Mouse (Mus musculus) neutrophil, adult 5-6 weeks (primary cell): Measurements from ENCODE around the gene Clstn3. TPM values are rescaled to one million over a fixed set of nuclear protein-coding genes. Genes with fewer than 3 reads are reported as not detected.
"Not testable (repeated sequence)": the region's sequence is repeated elsewhere in the genome, so short reads cannot be mapped to it uniquely, and the experiment has no call there.

Experiments
- ATAC-seq: fragments of 151-379, 151-347 bp; 2 replicates; pipeline ENCODE4 v1.8.0; 2017; ENCODE audit warnings: mild to moderate bottlenecking, moderate TSS enrichment; ENCODE audit not compliant: insufficient number of reproducible peaks, poor library complexity, low FRiP score, severe bottlenecking; ENCODE audit errors: extremely low read depth
- total RNA-seq: library from RNA; stranded (forward); fragments of 200-1000 nt; gene quantifications from 2 replicates; pipeline ENCODE4 v1.2.3, GENCODE M21; 2017

Clstn3 gene
- total RNA-seq, 1 experiment from 2014 or later = not detected

DNA sequence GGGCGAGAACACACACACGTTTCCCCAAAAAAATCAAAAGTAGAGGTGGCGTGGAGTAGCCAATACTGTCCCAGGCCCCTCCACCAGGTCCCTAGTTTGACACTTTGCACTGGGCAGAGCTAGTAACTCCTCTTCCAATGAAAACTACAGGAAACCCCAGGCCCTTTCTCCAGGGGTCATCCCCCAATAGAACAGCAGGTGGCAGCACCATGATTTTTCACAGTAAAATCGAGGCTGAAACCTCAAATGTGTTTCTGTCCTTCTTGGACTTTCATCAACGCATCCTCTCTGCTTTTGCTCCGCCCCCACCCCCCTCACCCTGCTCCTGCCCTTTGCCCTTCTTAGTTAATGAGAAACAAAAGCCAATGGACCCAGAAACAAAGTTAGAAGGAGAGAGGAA, 17.0 kb upstream of the Clstn3 start:
- ATAC-seq = peak; percentile 38; the same call in 1 of the 2 replicates

GRCm38 (mm10) chr6:124480295-124480694, 15.7 kb upstream of the Clstn3 start:
- ATAC-seq = peak; percentile 55

DNA sequence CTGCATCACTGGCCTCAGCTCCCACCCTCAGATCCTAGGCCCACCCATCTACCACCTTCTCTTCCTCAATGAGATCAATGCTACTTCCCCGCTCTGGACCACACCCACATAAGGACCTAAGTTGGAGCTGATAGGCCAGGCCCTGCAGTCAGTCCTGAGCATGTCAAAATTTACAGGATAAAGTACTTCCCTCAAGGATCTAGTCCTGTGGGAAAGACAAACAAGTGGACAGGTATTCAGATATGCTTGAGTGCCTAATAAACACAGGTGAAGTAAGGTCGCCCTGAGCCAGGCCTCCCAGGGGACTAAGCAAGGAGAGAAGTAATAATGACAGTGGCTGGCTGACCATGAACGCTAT, 15.0 kb upstream of the Clstn3 start:
- no peak for ATAC-seq

- no peak for ATAC-seq
These were observed 14.4 kb upstream of the Clstn3 start for GRCm38 (mm10) chr6:124478874-124479572.

GRCm38 (mm10) chr6:124477922-124478651, 13.5 kb upstream of the Clstn3 start:
- no peak for ATAC-seq

DNA sequence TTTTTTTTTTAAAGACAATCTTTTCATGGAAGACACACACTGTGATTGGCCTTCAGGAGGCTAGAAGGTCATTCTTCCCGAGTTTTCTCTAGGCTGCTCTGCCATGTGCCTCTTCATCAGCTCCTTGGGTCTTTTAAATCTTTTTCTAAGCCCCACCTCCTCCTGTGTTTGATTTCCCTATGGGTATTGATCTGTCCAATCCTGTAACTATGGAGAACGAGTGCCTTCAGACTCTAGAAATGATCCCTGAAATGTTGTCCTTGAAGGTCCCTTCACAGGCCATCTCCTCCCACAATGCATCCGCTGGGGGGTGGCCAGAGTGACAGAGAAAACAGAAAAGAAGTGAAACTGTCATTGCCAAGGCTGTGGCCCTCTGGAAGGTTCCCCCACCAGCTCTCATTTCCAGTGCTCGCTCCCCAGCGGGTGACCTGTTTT, 12.6 kb upstream of the Clstn3 start:
- ATAC-seq = no peak

GRCm38 (mm10) chr6:124476796-124477195, 12.2 kb upstream of the Clstn3 start:
- ATAC-seq = no peak

- ATAC-seq = no peak
These were observed 11.6 kb upstream of the Clstn3 start for GRCm38 (mm10) chr6:124476216-124476615.

DNA sequence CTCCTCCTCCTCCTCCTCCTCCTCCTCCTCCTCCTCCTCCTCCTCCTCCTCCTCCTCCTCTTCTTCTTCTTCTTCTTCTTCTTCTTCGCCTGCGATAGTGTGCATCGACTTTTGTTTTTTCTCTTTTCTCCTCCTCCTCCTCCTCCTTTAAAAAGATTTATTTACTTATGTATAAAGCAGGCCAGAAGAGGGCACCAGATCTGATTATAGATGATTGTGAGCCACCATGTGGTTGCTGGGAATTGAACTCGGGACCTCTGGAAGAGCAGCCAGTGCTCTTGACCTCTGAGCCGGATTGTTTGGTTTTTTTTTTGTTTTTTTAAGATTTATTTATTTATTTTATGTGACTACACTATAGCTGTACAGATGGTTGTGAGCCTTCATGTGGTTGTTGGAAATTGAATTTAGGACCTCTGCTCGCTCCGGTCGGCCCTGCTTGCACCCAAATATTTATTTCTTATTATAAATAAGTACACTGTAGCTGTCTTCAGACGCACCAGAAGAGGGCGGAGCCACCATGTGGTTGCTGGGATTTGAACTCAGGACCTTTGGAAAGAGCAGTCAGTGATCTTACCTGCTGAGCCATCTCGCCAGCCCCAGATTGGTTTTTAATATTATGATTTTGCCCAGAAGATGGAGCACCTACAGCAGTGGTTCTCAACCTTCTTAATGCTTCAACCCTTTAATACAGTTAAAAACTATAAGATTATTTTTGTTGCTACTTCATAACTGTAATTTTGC, 10.9 kb upstream of the Clstn3 start:
- ATAC-seq = not testable (repeated sequence)

DNA sequence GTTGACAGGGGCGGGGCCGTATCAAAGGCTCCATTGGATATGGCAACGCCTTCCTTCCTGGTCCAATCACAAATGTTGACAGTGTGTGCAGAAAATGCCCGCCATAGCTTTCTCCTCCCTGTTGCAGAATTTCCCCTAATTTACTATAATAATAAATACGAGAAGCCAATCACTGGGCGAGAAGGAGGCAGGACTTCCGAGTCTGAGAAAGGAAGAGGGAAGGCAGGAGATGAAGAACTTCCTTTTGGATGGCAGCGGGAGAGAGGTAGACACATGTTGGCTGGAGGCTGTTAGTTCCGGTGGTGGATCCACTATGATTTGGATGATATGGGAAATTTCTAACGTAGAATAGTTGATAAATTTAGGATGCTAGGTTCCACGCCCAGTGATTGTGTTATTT, 10.0 kb upstream of the Clstn3 start:
- no peak for ATAC-seq

- ATAC-seq = peak; percentile 33; the same call in 1 of the 2 replicates
These were observed 8.2 kb upstream of the Clstn3 start for GRCm38 (mm10) chr6:124472801-124473200.

- ATAC-seq = not testable (repeated sequence)
These were observed 7.4 kb upstream of the Clstn3 start for GRCm38 (mm10) chr6:124471783-124472638.

DNA sequence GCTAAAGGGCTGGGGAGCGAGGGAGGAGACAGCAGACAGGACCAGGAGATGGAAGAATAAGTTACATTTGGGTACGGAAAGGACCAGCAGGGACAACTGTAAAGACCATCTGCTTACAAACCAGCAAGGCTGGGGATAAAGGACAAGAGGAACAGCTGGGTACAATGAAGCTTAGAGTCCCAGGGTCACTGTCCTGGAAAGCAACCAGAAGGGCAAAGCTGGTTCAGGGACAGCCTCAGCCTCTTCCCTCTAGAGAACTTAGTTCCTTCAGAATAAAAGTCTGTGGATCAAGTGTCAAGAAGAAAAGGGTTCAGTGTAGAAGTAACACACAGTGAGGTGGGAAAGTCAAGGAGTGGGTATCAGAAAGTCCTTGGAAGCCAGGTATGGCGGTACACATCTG, 6.5 kb upstream of the Clstn3 start:
- no peak for ATAC-seq

DNA sequence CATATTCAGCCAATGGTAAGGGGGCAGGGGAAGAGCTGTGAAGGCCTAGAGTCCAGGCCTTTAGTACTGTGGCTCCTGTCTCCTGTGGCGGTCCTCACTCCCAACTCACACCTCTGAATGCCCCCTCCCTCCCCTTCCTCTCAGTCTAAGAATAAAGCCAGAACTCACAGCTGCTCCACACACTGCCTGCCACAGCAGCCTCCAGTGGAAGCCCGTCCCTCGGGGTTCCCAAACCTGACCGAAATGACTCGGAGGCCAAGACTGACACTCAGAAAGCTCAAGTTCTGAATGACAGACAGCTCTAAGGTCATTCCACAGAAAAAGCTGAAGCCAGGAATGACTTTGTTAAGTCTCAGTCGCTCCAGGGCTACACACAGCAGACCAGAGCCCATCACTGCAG, 1.1 kb upstream of the Clstn3 start:
- ATAC-seq = no peak

DNA sequence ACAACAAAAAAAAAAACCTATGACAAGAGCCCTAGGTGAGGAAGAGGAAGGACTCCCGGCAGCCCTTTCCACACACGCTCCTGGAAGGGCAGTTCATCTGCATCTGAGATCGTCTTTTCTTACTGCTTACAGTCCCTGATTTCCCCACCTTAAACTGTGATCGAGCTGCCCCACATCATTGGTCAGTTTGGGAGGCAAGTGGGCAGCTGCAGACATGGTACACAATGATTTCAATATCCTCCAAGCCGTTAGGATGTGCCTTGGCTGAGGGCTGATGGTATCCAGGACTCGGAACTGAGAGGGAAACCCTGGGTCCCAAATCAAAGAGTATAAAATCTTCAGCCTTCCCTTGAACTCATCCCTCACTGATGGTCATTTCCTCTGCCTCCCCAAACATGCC, 705 bp upstream of the Clstn3 start:
- ATAC-seq = no peak

DNA sequence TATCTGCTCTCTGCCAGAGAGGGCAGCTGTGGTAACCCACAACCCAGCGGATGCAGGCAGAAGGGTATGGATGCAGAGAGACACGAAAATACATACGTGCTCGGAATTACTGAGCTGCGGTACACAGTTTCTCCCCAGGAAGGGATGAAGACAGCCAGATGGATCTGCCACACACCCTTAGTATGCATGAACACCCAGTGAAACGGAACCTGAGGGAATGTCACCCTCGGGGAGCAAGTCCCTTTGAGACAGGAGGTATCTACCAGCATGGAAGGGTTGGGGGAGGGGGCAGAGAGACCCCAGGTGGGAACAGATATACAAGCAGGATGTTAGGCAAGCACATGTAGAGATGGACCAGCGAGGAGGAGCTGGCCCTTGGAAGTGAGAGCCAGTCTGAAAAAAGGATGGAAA, 708 bp downstream of the Clstn3 start:
- no peak for ATAC-seq

DNA sequence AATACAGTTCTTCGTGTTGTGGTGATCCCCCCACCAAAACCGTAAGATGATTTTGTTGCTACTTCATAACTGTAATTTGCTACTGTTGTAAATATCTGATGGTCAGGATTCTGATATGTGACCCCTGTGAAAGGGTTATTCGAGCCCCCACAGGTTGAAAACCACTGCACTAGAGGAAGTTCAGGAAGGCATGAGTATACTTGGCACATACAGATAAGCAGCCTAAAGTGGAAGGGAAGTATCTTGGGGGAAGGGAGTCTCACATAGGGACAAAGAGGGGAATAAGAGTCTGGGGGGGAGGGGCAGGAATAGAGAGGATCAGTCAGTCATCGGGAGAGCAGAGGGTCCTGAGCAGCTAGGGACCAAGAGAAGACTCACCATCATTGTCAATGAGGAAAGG, 5.2 kb downstream of the Clstn3 start:
- ATAC-seq = no peak

GRCm38 (mm10) chr6:124458505-124458904, 6.1 kb downstream of the Clstn3 start:
- no peak for ATAC-seq

DNA sequence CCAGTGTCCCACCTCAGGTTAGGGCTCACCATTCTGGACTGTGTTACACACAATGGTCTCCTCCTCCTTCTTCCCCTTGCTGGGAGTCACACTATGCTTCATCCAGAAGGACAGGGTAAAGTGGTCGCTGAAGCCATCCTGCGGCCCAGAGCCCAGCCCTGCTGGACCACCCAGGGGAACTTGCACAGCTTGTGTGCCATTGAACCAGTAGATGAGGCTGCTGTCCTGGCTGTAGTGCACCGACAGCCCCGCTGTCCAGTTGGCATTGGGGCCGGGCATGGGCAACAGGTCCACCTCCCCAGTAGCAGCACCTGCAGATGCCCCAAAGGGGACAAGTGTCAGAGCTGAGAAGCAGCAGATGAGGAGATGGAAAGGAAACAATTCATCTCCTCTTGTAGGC, 6.8 kb downstream of the Clstn3 start:
- ATAC-seq = no peak
